Mouse (Mus musculus) heart, embryonic 16.5 days (tissue): ENCODE data around the gene Fahd2a. TPM values are rescaled to one million over a fixed set of nuclear protein-coding genes. Genes with fewer than 3 reads are reported as not detected.

Source experiments
- ATAC-seq: fragments of 200-750 bp; cut with Nextera tagmentation; replicated peaks from 2 replicates; pipeline ENCODE4 v1.8.0; 2017; ENCODE audit warnings: moderate number of reproducible peaks; ENCODE audit not compliant: insufficient read depth, low FRiP score; ENCODE audit errors: extremely low read depth
- H3K27ac ChIP-seq: fragments of 300-500 bp; sonication (generic); 2 replicates; pipeline ENCODE4 v1.5.1; 2014; ENCODE audit warnings: mild to moderate bottlenecking, low read length, control low read depth, moderate library complexity
- H3K27me3 ChIP-seq: fragments of 300-500 bp; sonication (generic); 2 replicates; pipeline ENCODE4 v1.6.1; 2014; ENCODE audit warnings: low read length, mixed read lengths; ENCODE audit not compliant: control insufficient read depth, insufficient read depth
- H3K36me3 ChIP-seq: fragments of 300-500 bp; sonication (generic); 2 replicates; pipeline ENCODE4 v1.6.1; 2014; ENCODE audit not compliant: control insufficient read depth, insufficient read depth
- H3K4me1 ChIP-seq: fragments of 300-500 bp; sonication (generic); 2 replicates; pipeline ENCODE4 v1.6.1; 2014; ENCODE audit warnings: low read length, mixed read lengths; ENCODE audit not compliant: control insufficient read depth, insufficient read depth
- H3K4me2 ChIP-seq: fragments of 300-500 bp; sonication (generic); 2 replicates; pipeline ENCODE4 v1.6.1; 2014; ENCODE audit warnings: low read depth, mild to moderate bottlenecking, control low read depth, low read length
- H3K4me3 ChIP-seq: fragments of 300-500 bp; sonication (generic); 2 replicates; pipeline ENCODE4 v1.5.1; 2014; ENCODE audit warnings: mild to moderate bottlenecking, control low read depth, low read length
- H3K9ac ChIP-seq: fragments of 300-500 bp; sonication (generic); 2 replicates; pipeline ENCODE4 v1.6.1; 2014; ENCODE audit warnings: low read length, control low read depth
- H3K9me3 ChIP-seq: fragments of 300-500 bp; sonication (generic); replicated peaks from 2 replicates; pipeline ENCODE4 v1.6.1; 2016; ENCODE audit warnings: low read length; ENCODE audit not compliant: control insufficient read depth
- WGBS: fragments of 180-500 bp; shearing (Covaris S2); extraction: QIAGEN DNeasy Blood & Tissue Kit; methylation state at CpG from one replicate; pipeline ENCODE4 v1.1.7; 2014; 5-methylcytosine and 5-hydroxymethylcytosine counted together
- polyA plus RNA-seq: library from polyadenylated mRNA; unstranded; fragments of >200 nt; fragmentation: Nextera tagmentation; extraction: Ambion mirVana; gene quantifications from 2 replicates; pipeline ENCODE4 v1.2.1, GENCODE M21; 2015

Fahd2a gene
- polyA plus RNA-seq, 1 experiment from 2014 or later, result 27.8 TPM

DNA sequence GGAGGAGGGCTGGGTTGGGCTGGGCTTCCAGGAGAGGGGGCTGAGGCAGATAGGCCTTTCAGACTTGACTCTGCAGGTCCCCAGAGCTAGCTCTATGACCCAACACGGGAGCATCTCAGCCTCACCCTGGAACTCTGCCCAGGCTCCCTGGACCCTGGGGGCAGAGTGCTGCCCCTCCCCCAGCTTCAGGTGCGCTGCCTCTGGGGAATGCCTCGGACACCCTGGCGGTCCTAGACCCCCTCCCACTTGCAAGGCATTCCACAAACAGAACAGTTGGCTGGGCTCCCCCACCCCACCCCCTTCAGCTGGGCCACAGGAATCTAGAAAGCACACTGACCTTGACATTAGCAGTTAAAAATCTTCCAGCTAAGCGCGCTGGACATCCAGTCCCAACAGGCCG lies 5.3 kb upstream of the Fahd2a start:
- H3K27me3 ChIP-seq, result peaks cover 6% of the 10 kb centered on the region; the same call in 1 of the 2 replicates
- no peak for ATAC-seq
- H3K4me3 ChIP-seq, result no peak overlapping the region
- no peak overlapping the region for H3K4me2 ChIP-seq
- H3K27ac ChIP-seq, result no peak overlapping the region
- H3K9me3 ChIP-seq, result no peaks in the 10 kb centered on the region
- no peak overlapping the region for H3K9ac ChIP-seq
- H3K36me3 ChIP-seq, result no peaks in the 10 kb centered on the region
- H3K4me1 ChIP-seq, result peaks cover 4% of the 10 kb centered on the region
- WGBS, result 29% methylated on average over 7 of the region's 7 CpGs

DNA sequence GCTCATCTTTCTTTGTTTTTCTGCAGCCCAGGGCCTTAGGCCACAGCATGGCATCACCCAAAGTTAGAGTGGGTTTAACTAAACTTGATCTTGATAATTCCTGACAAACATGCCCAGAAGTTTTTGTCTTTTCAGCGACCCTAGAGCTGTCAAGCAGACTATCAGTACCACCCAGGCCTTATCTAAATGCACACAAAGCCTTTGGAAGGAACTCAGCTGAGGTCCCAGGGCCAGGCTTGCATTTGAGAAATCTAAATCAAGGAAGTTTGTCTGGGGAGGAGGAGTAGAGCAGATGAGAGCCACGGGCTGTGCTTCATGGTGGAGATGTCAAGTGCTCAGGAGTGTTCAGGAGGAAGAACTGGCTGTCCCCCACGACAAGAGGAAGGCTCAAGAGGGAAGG lies 2.5 kb upstream of the Fahd2a start:
- H3K4me3 ChIP-seq, result no peak overlapping the region
- H3K27ac ChIP-seq, result no peak overlapping the region
- H3K9ac ChIP-seq, result no peak overlapping the region
- H3K36me3 ChIP-seq, result no peaks in the 10 kb centered on the region
- peaks cover 10% of the 10 kb centered on the region for H3K4me1 ChIP-seq
- ATAC-seq, result no peak
- H3K4me2 ChIP-seq, result no peak overlapping the region
- WGBS, result 12% methylated on average over 3 of the region's 3 CpGs
- no peaks in the 10 kb centered on the region for H3K27me3 ChIP-seq
- no peaks in the 10 kb centered on the region for H3K9me3 ChIP-seq

DNA sequence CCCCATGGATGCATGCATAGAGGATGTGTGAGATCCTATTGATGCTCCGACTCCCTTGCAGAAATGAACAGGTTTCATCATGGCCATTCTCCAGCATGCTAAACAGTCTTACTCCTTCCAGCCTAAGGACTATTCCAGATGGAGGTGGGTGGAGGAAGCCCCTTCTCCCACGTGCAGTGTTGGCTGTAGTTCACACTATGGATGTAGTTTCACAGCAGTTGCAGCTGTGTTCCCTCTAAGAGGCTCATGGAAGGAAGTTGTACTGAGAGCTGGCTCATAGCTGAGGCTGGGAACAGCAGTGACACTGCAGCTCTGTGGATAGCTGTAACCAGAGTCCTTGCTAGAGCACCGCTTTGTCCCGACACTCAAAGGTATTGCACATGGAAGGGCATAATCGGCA lies 6.7 kb downstream of the Fahd2a start:
- Histone ChIP-seq H3K36me3 (peaks cover 3% of the 10 kb centered on the region; the same call in 1 of the 2 replicates), H3K4me3 (no peak overlapping the region), H3K9ac (no peak overlapping the region), H3K9me3 (no peaks in the 10 kb centered on the region), H3K27me3 (no peaks in the 10 kb centered on the region), H3K27ac (no peak overlapping the region), H3K4me1 (no peaks in the 10 kb centered on the region), H3K4me2 (no peak overlapping the region)
- no peak for ATAC-seq
- 82% methylated on average over 5 of the region's 5 CpGs for WGBS

DNA sequence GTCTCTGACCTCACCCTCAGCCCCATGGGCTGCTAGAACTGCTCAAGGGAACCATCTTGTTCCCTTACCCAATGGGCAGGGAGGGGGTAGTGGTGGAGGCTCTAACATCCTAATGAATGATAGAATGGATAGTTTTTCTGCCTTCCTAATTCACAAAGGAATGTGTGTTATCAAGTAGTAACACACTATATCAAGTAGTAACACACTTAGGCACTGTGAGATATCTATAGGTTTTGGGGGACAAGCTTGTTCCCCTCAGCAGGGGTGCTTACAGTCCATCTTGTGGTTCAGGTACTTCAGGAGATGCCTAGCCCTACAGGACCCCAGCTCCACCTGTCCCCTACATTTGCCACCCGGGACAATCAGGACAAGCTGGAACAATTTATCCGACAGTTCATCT lies 8.8 kb downstream of the Fahd2a start:
- ATAC-seq, result no peak
- Histone ChIP-seq H3K9ac (no peak overlapping the region), H3K4me2 (no peak overlapping the region), H3K27me3 (no peaks in the 10 kb centered on the region), H3K36me3 (peaks cover 3% of the 10 kb centered on the region; the same call in 1 of the 2 replicates), H3K27ac (no peak overlapping the region), H3K9me3 (no peaks in the 10 kb centered on the region), H3K4me3 (no peak overlapping the region), H3K4me1 (no peaks in the 10 kb centered on the region)
- WGBS, result 88% methylated on average over 2 of the region's 2 CpGs

DNA sequence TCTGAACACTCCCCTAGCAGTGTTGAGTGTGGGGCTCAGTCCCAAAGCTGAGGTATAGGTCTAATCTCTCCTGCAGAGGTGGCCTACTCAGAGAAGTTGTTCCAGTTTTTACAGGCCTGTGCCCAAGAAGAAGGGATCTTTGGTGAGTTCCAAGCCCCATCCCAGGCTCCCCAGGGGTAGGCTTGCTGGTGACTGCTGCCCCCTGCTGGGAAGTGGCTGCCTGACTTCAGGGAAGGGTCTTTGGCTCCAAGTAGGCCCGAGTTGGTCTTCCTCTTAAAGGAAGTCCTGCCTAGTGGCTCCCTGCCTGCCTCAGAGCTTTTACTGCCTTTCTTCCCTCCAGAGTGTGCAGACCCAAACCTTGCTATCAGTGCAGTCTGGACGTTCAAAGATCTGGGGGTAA lies 9.2 kb downstream of the Fahd2a start:
- H3K4me1 ChIP-seq, result no peaks in the 10 kb centered on the region
- H3K9me3 ChIP-seq, result no peaks in the 10 kb centered on the region
- H3K27me3 ChIP-seq, result no peaks in the 10 kb centered on the region
- H3K4me2 ChIP-seq, result no peak overlapping the region
- H3K36me3 ChIP-seq, result peaks cover 3% of the 10 kb centered on the region; the same call in 1 of the 2 replicates
- no peak for ATAC-seq
- no peak overlapping the region for H3K27ac ChIP-seq
- WGBS, result 32% methylated on average over 2 of the region's 2 CpGs
- no peak overlapping the region for H3K9ac ChIP-seq
- H3K4me3 ChIP-seq, result no peak overlapping the region

DNA sequence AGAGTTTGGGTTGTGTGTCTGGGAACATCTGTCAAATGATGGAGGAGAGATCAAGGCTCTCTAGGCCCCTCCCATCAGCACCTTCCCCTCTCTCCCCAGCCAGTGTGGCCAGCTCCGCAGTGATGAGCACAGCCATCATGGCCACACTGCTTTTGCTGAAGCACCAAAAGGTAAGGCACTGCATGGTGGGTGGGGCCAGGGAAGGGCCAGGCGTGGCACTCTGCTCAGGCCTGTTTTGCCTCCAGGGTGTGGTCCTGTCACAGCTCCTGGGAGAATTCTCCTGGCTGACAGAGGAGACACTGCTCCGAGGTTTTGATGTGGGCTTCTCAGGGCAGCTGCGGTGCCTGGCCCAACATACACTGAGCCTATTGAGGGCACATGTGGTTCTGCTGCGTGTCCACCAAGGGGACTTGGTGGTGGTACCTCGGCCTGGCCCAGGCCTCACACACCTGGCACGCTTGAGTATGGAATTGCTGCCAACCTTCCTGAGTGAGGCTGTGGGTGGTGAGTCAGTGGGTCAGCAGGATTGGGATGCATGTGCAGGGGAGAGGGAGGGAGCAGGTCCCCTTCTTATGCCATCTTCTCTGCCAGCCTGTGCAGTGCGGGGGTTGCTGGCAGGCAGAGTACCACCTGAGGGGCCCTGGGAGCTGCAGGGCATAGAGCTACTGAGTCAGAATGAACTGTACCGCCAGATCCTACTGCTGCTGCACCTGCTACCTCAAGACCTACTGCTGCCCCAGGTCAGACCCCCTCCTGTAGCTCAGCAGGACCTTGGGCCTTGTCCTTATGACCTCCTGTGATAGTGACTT lies 10.7 kb downstream of the Fahd2a start:
- Histone ChIP-seq H3K27ac (no peak overlapping the region), H3K4me3 (no peak overlapping the region), H3K36me3 (peaks cover 3% of the 10 kb centered on the region; the same call in 1 of the 2 replicates), H3K9me3 (no peaks in the 10 kb centered on the region), H3K9ac (no peak overlapping the region), H3K4me2 (no peak overlapping the region), H3K4me1 (no peaks in the 10 kb centered on the region), H3K27me3 (no peaks in the 10 kb centered on the region)
- no peak for ATAC-seq
- WGBS, result 82% methylated on average over 9 of the region's 9 CpGs

DNA sequence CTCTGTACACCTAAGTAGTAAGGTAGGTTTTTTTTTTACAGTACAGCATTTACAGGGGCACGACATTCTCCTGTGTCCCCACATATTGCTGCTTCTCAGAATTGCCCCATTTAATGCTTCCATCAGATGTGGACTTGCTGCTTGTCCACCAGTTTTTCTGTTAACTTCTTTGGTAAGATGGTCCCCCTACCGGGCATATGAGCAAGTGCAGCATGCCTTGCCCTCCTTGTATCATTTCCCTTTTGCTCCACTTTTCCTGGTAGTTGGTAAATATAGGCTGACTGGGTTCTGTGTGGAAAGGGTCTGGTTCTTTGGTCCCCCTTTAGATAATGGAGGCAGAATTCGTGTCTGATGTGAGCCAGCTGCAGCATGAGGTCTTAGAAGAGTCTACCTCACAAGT lies 14.1 kb downstream of the Fahd2a start:
- WGBS, result 9% methylated on average over 3 of the region's 3 CpGs
- ATAC-seq, result no peak
- Histone ChIP-seq H3K36me3 (no peaks in the 10 kb centered on the region), H3K27me3 (no peaks in the 10 kb centered on the region), H3K9me3 (no peaks in the 10 kb centered on the region), H3K27ac (no peak overlapping the region), H3K4me3 (no peak overlapping the region), H3K4me1 (no peaks in the 10 kb centered on the region), H3K4me2 (no peak overlapping the region), H3K9ac (no peak overlapping the region)

DNA sequence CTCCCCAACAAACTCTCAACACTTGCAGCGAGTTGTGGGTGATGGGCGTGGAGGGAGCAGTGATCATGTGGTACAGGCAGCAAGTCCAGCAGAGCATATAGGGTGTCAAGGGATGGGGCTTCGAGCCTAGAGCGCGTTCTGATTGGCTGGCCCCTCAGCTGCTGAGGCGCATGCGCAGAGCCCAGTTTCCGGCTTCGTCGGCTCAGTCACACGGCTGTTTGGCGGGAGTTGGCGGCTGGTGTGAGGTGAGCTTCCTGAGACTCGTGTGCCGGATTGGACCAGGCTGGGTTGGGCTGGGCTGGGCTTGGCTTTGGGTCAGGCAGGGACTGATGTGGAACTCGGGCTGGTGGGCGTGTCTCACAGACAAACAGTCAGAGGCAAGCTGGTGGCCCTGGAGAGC lies 19.4 kb downstream of the Fahd2a start, which contains the start of gene Gpat2:
Gene Gpat2, plus strand, starts transcription at position 223 of the 400 bp plus-strand sequence.
- no peak within 1 kb of the TSS for H3K27ac ChIP-seq
- H3K4me2 ChIP-seq, result no peak within 1 kb of the TSS
- H3K9ac ChIP-seq, result no peak within 1 kb of the TSS
- no peak within 1 kb of the TSS for H3K4me3 ChIP-seq
- no peaks in the 10 kb centered on the region for H3K27me3 ChIP-seq
- H3K36me3 ChIP-seq, result no peaks in the 10 kb centered on the region
- no peak for ATAC-seq
- H3K9me3 ChIP-seq, result 0 out of 2 replicates have a peak, but pooled peaks cover 3% of the 10 kb centered on the region
- WGBS, result 85% methylated on average over 17 of the region's 17 CpGs
- no peaks in the 10 kb centered on the region for H3K4me1 ChIP-seq

DNA sequence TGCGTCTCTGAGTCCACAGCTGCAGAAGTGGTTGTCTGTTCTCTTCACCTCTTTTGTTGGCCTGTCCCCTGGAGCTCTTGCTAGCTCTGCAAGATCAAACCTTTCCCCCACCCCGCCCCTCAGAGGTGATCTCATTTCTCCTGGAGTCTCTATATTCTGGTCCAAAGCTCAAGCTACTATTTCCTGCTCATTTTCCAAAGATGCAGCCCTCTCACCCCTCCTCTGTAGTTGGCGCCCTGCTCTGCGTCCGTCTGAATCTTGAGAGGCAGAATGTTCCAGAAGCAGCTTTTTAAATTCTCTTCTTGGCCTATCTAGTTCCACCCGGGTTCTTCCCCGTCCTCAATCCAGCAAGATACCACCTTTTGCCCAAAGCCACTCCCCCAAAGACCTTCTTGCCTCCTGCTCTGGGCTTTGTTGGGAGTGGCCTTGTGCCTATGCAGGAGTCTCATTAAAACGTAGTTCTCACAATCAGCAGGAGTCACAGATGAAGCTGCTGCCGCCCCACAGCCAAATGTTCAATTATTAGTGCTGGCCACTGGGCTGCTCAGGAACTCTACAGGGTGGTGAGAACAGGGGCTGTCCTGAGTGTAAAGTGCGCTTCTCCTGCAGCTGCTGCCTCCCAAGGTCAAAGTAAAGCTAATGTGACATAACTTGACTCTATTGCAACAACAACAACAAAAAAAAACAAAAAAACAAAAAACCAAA lies 25.9 kb downstream of the Fahd2a start:
- Histone ChIP-seq H3K27me3 (no peaks in the 10 kb centered on the region), H3K4me2 (no peak overlapping the region), H3K27ac (no peak overlapping the region), H3K9ac (no peak overlapping the region), H3K4me1 (no peaks in the 10 kb centered on the region), H3K9me3 (no peaks in the 10 kb centered on the region), H3K4me3 (no peak overlapping the region), H3K36me3 (no peaks in the 10 kb centered on the region)
- WGBS, result 60% methylated on average over 10 of the region's 10 CpGs
- ATAC-seq, result no peak
